Mouse (Mus musculus): Measurements from ENCODE around the gene Rab11a.
"Not testable (repeated sequence)": the region's sequence is repeated elsewhere in the genome, so short reads cannot be mapped to it uniquely, and the experiment has no call there.

Gene Rab11a

DNA sequence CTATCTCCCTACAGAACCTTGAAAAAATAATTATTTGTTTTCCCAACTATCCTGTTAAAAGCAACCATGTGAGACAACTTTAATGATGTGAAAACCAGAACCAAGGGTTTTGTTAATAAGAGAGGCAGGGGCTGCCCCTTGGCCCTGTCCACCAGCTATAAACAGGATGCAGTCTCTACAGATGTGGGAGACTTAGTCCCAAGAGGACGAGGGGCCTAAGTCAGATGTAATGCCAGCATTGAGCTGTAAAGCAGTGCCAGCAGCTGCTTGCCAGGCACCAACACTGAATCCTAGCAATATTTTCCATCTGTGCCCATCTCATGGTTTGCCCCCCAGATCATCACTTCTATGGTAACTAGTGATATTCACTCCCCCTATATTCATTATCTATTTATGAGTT is 4.9 kb upstream of the Rab11a start:
- DNase-seq (ENCODE audit: low spot score in 2 of 2), result no peak

DNA sequence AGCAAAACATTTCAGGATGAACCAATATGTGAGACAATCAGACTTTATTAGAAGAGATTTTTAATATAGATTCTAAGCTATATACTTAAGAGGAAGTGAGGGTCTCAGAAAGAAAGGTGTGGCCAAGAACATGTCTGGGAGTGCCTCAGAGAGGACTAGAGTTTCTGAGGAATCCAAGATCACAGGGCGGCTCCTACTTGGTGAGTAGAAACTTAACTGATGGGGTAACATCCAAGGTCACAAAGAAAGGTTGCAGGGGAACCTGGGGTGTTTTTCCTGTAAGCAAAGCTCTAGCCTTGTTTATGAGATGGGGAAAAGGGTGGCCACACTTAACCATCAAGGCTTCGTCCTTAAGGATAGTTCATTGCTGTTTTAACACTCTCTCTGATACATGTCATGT is 1.4 kb upstream of the Rab11a start:
- no peak for DNase-seq (ENCODE audit: low spot score in 2 of 2)

DNA sequence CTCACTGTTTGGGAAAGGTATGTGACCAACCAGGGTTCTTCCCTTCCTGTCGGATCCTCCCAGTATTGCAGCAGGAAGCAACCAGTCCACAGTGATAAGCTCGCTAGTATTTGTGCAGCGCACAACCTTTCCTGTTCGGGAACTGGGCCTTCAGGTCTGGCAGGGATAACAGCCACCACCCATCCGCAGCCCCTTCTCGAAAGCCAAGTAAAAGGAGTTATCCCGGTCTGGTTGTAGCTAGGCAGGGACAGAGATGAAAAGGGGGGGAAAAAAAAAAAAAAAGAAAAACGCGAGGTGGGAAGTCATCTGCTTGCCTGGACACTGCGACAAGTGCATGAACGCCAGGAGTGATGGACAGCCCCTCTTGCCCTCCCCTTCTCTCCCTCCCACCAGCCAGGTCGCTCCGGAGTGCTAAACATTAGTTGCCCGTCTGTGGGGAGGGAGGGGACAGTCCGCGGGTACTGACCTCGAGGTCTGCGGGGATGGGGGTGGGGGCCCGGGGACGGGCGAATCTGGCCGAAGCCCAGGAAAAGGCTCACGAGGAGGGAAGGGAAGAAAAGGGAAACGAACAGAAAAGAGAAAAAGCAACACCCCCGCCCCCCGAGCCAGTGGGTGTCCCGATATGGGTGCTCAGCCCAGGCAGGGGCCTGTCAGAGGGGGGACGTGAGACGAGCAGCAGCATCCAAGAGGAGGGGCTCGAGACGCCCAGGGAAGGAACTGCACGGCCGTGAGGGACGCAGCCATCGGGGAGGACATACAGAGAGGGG is 736 bp downstream of the Rab11a start:
- DNase-seq (ENCODE audit: low spot score in 2 of 2), result peak; percentile 28 to 51

DNA sequence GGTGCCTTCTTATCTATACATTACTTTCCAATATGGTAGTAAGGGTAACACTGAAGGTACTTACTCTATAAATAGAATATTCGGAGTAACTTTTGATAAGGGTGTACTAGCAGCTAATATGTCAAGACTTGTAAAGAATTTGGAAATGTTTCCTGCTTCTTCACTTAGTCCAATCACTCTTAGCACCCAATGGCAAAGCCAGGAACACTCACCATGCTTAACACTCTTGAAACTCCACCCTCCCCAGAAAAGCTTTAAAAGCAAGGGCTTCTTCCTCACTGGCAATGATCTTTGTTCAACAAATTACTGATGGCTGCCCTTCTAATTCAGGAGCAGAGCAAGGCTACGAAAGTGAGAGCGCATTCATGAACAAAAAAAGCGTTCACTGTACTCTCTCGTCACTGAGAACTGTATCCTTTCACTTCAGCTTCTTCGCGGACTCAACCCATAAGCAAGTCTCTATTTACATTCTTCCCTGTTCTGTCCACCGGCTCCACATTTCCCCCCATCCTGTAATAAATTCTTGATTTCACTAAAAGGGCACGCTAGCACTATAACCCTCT is 1.4 kb downstream of the Rab11a start:
- no peak for DNase-seq (ENCODE audit: low spot score in 2 of 2)

DNA sequence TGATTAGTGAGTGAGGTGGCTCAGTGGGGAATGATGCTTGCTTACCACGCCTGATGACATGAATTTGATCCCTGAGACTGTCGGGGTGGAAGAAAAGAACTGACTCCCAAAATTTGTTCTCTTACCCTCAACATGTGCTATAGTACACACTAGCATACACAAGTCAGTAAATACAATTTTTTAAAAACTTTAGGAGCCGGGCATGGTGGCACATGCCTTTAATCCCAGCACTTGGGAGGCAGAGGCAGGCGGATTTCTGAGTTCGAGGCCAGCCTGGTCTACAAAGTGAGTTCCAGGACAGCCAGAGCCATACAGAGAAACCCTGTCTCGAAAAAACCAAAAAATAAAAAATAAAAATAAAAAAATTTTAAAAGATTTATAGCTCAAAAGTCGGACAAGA is 2.6 kb downstream of the Rab11a start:
- not testable (repeated sequence) for DNase-seq (ENCODE audit: low spot score in 2 of 2)

DNA sequence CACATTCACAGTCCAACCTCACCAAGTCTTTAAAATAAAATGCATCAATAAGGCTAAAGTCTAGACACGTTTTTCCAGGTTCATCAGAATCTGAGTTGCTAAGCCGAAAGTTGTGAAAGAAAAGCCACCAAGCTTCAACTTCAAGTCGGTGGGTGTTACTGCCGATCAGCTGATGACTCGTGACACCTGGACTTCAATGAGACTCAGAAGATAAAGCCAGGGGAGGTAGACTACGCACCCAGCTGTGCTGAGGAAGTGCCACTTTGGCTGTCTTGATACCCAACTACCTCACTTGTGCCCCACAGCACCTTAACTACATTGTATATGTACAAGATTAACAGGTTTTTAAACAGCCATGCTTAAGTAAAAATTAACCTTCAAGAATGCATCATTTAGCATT is 3.4 kb downstream of the Rab11a start:
- DNase-seq (ENCODE audit: low spot score in 2 of 2), result no peak

DNA sequence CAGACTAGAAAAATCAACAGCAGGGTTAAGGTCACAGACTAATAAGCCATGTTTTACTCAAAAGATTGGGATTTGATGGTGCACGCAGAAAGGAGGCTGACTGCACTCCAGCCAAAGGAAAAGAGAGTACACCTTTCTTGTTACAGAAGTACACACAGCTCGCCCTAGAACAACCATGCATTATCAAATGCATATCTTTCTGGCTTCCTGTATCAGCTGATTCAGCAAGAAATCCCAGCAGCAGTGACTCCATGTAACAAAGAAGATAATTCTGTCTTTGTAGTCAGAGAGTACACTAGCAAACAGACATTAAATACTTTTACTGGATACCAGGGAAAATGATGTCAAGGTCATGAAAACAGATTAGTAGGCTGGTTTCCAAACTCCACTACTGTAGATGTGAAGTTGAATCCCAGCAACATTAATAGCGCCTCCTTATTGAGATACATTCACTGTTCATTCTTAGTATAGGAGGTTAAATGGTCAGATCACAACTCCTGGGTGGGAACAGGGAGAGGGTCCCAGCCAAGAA is 6.5 kb downstream of the Rab11a start:
- no peak for DNase-seq (ENCODE audit: low spot score in 2 of 2)

DNA sequence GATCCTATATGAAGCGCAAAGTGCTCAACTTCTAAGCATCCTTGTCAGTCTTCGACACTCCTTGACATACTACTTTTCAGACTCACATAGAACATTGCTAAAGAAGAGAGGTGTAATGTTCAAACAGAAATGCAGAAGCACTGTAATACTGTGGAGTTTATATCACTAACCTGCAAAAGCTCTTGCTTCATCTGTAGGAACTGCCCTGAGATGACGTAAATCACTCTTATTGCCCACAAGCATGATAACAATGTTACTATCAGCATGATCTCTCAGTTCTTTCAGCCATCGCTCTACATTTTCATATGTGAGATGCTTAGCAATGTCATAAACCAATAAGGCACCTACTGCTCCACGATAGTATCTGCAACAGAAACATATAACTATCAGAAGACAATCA is 11.1 kb downstream of the Rab11a start:
- DNase-seq (ENCODE audit: low spot score in 2 of 2), result no peak

DNA sequence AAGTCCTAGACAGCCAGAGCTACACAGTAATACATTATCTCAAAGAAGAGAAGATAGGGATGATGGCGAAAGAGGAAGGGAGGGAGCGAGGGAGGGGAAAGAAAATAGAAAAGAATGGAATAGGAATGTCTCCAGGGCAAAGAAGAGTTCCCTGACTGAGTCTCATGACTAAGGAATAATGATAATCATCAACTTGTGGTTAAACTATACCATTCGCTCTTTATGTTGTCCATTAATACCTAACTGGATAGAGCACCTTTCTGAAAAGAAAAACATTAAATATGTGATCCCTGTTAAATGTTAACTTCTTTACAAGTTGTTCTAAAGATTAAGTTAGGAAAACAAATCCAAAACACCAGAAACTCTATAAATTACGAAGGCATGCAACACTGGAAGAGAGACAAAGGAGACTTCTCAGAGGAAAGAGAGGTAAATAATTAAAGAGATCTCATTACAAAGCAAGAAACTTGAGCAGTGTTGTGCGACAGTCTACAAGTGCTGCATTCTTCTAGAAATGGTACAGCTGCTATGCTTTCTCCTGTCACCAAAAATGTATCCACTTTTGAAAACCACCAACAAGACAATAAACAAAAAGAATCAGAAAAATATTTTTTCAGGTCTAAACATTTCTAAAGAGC is 17.9 kb downstream of the Rab11a start:
- no peak for DNase-seq (ENCODE audit: low spot score in 2 of 2)

DNA sequence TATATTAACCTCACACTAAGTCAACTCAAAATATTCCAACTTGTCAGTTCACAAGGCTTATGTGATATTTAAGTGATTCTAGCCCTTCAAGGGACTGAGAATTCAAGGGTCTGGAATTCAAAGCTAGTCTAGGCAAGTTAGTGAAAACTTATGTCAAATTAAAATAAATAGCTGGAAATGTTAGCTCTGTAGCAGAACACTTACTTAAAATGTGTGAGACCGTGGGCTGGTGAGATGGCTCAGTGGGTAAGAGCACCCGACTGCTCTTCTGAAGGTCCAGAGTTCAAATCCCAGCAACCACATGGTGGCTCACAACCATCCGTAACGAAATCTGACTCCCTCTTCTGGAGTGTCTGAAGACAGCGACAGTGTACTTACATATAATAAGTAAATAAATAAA is 27.3 kb downstream of the Rab11a start:
- DNase-seq (ENCODE audit: low spot score in 2 of 2), result not testable (repeated sequence)

DNA sequence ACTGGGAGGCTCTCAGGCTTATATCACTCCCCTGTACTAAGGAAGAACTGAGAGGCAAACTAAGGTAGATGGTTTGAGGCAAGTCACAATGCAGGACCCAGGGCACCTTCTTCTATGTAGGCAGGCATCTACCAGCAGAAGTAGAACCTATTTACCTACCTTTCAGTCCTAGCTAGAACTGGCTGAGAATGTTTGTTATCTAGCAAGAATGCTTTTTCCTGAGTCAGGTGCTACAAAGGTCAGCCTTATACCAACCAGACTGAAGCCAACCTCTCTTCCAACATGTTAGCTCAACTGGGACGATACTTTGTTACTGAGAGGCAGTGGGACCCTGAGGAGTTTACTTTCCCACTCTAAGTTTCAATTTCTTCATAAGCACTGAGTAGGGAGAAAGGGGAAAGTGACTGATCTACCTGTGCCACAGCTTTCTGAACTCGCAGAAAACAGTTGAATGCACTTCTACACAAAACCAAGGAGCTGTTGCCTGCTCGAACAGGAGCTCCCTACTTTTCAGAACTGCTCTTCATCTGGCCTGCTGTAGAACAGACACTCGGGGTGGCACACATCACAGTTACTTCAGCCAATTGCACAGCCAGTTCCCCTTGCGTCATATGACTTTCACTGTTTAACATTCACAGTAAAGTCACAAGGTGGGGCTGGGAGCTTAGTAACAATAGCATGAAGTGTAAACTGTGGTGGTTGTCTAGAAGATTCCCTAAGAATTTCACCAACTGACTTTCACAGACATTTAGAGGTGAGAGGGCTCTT is 33.3 kb downstream of the Rab11a start:
- DNase-seq (ENCODE audit: low spot score in 2 of 2), result no peak

DNA sequence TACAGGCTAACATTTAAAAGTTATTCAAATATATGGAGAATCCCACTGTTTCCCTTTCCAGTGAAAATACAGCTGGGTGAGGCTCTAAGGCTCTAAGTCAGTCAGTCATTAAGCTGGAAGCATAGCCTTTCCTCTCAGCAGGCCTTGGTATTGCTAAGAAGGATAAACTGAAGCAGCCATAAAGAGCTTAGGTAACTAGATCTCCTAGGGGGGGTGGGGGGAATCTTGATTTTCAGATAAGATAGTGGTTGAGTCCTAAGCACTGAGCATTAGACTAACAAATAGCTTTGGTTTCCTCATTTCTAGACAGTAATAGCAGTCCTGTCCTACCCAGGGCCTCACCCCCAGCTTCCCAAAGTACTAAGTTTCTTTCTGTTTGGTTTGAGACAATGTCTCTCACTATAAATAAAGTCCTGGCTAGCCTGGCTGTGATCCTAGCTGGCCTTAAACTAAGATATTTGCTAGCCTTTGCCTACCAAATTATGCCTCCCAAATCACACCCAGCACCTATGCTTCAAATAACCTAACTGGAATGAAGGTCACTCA is 34.1 kb downstream of the Rab11a start:
- no peak for DNase-seq (ENCODE audit: low spot score in 2 of 2)

DNA sequence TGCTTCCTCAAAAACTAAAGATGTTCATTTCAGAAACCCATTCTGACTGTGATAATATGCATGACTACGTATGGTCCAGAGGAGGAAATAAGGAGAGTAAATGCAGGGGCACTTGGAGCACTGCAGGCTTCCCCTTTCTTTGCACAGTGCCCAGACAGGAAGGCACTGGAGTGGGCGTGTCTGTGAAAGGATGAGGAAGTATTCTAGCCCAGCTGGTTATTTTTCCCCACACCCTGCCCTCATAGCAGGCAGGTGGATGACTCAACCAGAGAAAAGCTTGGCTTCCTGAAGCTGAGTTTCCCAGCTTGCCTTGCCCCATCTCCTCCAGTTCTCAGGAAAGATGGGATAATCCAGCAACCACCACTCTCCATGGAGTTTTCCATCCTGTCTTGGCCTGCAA is 34.6 kb downstream of the Rab11a start:
- DNase-seq (ENCODE audit: low spot score in 2 of 2), result no peak

DNA sequence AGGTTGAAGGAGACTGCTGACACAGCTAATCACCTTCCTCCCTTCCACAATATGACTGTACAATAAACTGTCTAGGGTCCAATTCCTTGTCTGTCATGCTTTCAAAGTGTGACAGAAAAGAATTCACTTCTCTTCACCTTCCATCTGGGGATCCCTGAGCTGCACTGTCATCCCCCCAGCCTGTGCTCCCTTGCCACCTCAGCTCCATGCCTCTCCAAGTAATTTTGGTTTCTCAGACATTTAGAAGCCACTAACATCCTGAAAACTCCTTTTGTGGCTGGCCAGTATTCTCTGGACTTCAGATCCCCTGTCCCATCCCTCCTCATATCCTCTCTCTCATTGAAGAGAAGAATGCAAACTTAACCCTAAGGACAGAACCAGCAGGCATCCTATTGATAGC is 35.2 kb downstream of the Rab11a start:
- DNase-seq (ENCODE audit: low spot score in 2 of 2), result no peak

DNA sequence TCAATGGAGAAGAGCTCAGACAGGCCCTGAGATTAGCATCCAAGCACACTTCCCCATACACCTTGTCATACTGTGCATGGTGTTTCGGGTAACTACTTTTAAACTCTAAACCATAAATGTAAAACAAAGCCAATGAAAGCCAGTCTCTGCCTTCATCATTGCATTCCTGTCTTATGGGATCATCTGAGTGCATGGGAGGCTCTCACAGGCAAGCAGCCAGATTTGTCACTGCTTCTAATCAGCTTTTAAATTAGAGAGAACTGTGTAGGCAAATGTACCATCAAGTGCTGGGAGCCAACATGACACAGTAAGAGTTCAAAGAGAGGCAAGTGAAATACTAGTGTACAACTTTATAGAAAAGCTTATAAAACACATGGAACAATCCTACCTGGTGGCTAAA is 35.9 kb downstream of the Rab11a start:
- no peak for DNase-seq (ENCODE audit: low spot score in 2 of 2)

DNA sequence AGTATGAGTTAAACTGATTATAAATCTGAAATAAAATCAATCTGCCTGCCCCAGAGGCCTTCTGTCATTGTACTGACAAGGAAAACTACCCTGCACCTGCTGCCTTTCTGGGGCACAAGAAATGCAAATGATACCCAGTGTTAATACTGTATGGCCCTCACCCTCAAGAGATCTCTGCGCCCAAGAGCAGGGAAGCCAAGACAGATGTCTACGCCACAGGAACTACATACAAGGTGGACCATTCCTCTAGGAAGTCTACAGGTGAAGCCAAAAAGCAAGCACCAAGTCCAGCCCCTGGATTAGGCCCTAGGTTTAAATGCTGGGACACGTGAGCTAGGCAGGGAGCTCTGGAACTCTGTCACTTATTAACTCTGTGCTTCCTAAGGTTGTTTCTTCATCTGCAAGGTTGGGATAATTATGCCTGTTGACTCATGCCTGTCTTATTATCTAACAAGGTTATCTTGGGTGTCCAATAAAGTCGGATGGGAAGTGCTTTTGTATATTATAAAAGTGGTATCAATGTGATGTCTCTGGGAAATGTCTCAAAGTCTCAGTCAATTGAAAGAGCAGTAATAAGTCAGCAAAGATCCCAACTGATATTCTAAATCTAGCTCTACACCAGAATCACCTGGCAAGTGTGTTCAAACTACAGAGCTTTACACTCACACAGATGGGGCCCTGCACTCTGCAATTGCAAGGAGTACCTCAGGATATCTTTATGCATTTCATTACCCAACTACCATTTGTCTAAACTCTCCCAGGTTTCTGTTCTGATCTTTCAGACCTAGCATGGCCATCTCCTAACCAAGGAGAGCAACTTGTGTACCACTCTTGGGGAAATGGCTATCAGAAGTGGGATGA is 36.9 kb downstream of the Rab11a start:
- DNase-seq (ENCODE audit: low spot score in 2 of 2), result no peak

DNA sequence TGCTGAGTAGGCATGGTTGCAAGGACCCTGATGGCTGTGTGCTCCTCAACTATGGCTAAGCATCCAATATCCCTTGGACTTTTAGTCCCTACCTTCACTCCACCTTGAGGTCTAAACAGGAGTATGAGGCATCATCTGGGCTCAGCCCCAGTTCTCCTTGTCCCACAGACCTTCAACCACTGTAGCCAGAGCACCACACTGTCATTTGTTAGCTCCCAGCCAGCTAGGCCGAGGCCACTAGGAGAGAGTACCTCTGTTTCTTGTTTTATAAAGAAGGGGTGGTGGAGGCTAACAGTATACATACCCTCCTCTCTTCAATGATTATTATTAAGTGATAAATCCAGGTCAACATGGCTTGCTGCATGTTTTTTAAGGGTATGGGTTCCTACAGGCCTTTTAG is 39.0 kb downstream of the Rab11a start:
- DNase-seq (ENCODE audit: low spot score in 2 of 2), result no peak

DNA sequence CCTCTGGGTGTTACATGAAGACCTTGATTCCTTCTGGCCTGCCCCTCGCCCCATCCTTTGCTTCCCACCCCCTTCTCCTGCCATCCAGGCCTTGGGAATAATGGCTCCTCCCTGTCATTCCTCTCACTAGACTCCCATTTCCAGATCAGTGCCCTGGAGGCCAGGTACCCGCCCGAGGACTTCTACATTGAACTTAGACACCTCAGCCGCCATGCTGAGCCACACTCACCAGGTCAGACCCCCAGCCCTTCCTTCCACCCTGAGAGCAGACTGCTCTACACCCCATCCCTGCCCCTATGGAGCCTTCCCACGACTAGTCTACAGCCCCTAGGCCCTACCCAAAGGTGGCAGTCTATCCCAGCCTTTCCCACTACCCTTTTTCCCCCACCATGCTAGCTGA is 39.9 kb downstream of the Rab11a start:
- DNase-seq (ENCODE audit: low spot score in 2 of 2), result no peak

DNA sequence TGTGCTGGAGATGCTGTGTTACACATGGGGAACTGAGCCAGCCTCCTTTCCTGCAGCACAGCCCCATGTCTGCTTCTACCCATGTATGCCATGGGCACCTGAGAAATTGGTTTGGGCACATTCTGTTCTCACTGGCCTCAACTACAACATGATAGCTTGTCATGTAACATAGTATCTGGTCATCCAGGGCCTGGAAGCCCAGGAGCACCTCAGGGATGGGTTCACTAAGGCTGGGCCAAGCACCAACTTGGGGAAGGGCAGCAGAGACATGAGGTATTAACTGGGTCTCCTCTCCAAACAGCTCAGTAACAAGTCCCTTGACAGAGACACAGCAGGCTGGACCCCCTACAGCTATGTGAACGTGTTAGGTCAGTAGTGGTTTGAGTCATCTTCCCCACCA is 40.6 kb downstream of the Rab11a start:
- no peak for DNase-seq (ENCODE audit: low spot score in 2 of 2)

DNA sequence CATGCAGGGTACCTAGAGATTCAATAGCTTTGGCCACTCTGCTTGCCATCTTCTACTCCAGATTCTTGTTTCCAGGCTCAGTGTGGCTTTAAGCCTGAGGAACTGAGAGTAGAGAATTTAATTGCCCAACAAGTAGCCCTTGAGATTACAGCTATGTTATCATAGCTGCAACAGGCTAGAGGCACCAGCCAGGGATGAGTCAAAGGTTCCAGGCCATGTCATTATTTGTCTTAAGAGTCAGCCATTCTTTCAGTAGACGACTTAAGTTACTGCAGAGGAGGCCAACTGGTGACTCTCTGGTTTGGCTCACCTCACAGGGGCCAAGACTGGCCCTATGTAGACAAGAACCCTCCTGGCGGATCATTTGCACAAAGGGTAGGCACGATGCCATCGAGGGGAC is 41.2 kb downstream of the Rab11a start:
- DNase-seq (ENCODE audit: low spot score in 2 of 2), result no peak

DNA sequence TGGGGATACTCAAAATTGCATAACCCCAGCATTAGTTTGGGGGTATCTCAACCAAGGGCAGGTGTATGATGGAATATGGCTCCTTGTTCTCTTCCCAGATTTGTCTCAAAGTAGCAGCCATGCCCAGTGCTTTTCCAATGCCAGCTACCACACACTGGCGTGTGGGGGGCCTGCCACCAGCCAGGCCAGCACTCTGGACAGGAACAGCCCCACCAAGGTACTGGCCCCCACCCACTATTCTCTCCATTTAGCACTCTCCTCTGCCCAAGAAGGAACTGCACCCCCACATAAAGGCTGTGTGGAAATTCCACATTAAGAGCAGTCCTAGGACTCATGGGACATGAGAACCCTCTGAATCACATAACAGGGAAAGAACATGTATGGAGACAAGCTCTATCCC is 42.3 kb downstream of the Rab11a start:
- no peak for DNase-seq (ENCODE audit: low spot score in 2 of 2)
